Mouse (Mus musculus) urinary bladder, postnatal 14 days (tissue): ENCODE results near the gene Col6a6.
"Not testable (repeated sequence)": the region's sequence is repeated elsewhere in the genome, so short reads cannot be mapped to it uniquely, and the experiment has no call there.

Experiments
- DNase-seq: peaks from one replicate; pipeline ENCODE4 v3.0.0; 2021; ENCODE audit warnings: low spot score

The Col6a6 gene

GRCm38 (mm10) chr9:105827791-105828385 is at the start of gene Col6a6:
Gene Col6a6 (minus strand): TSS chr9:105828160.
- DNase-seq, result no peak

GRCm38 (mm10) chr9:105876124-105876523 is 48.2 kb upstream of the Col6a6 start:
- DNase-seq, result no peak

- DNase-seq, result peak; percentile 34
Measured at GRCm38 (mm10) chr9:105871643-105872042, 43.7 kb upstream of the Col6a6 start.

- DNase-seq, result peak; percentile 67
Measured at GRCm38 (mm10) chr9:105857773-105858172, 29.8 kb upstream of the Col6a6 start.

- DNase-seq, result no peak
Measured at GRCm38 (mm10) chr9:105852778-105853065, 24.8 kb upstream of the Col6a6 start.

GRCm38 (mm10) chr9:105852015-105852777 is 24.2 kb upstream of the Col6a6 start:
- no peak for DNase-seq

- DNase-seq, result no peak
Measured at GRCm38 (mm10) chr9:105851011-105851410, 23.1 kb upstream of the Col6a6 start.

- DNase-seq, result no peak
Measured at GRCm38 (mm10) chr9:105848396-105848795, 20.4 kb upstream of the Col6a6 start.

- no peak for DNase-seq
Measured at GRCm38 (mm10) chr9:105847261-105847660, 19.3 kb upstream of the Col6a6 start.

GRCm38 (mm10) chr9:105841386-105841785 is 13.4 kb upstream of the Col6a6 start:
- not testable (repeated sequence) for DNase-seq

- DNase-seq, result no peak
Measured at GRCm38 (mm10) chr9:105839147-105839515, 11.2 kb upstream of the Col6a6 start.

GRCm38 (mm10) chr9:105838396-105839146 is 10.6 kb upstream of the Col6a6 start:
- no peak for DNase-seq

GRCm38 (mm10) chr9:105835587-105835986 is 7.6 kb upstream of the Col6a6 start:
- no peak for DNase-seq

GRCm38 (mm10) chr9:105834799-105835198 is 6.8 kb upstream of the Col6a6 start:
- no peak for DNase-seq

- DNase-seq, result no peak
Measured at GRCm38 (mm10) chr9:105831291-105831690, 3.3 kb upstream of the Col6a6 start.

GRCm38 (mm10) chr9:105827076-105827647 is 798 bp downstream of the Col6a6 start:
- DNase-seq, result no peak

- DNase-seq, result no peak
Measured at GRCm38 (mm10) chr9:105820711-105821110, 7.2 kb downstream of the Col6a6 start.

GRCm38 (mm10) chr9:105819155-105819709 is 8.7 kb downstream of the Col6a6 start:
- no peak for DNase-seq

GRCm38 (mm10) chr9:105814436-105814835 is 13.5 kb downstream of the Col6a6 start:
- no peak for DNase-seq

GRCm38 (mm10) chr9:105811458-105811857 is 16.5 kb downstream of the Col6a6 start:
- DNase-seq, result no peak

GRCm38 (mm10) chr9:105808920-105809505 is 18.9 kb downstream of the Col6a6 start:
- DNase-seq, result no peak

GRCm38 (mm10) chr9:105803416-105803815 is 24.5 kb downstream of the Col6a6 start:
- DNase-seq, result no peak
